Mouse (Mus musculus) neural tube, embryonic 14.5 days (tissue): ENCODE measurements at regions not wholly inside any gene's neighbourhood (a gene's known extent, or its start where the extent isn't known, plus 50 kb on each side); places are given as distances from the start of the nearest gene placed in this dataset.
"Not testable (repeated sequence)": the region's sequence is repeated elsewhere in the genome, so short reads cannot be mapped to it uniquely, and the experiment has no call there.

Experiments used
- ATAC-seq: fragments of 200-750 bp; cut with Nextera tagmentation; 2 replicates; pipeline ENCODE4 v1.8.0; 2017; ENCODE audit warnings: low read depth, mild to moderate bottlenecking, moderate TSS enrichment, moderate library complexity
- H3K27ac ChIP-seq: fragments of 300-500 bp; sonication (generic); 2 replicates; pipeline ENCODE4 v1.5.1; 2014; ENCODE audit warnings: low read depth, mild to moderate bottlenecking, control low read depth, low read length, moderate library complexity, mixed read lengths
- H3K27me3 ChIP-seq: fragments of 300-500 bp; sonication (generic); 2 replicates; pipeline ENCODE4 v1.6.1; 2014; ENCODE audit warnings: low read length; ENCODE audit not compliant: control insufficient read depth, insufficient read depth
- H3K36me3 ChIP-seq: fragments of 300-500 bp; sonication (generic); 2 replicates; pipeline ENCODE4 v1.6.1; 2014; ENCODE audit warnings: low read length, mixed read lengths; ENCODE audit not compliant: control insufficient read depth, insufficient read depth
- H3K4me1 ChIP-seq: fragments of 300-500 bp; sonication (generic); 2 replicates; pipeline ENCODE4 v1.6.1; 2014; ENCODE audit warnings: low read length; ENCODE audit not compliant: control insufficient read depth, insufficient read depth
- H3K4me2 ChIP-seq: fragments of 300-500 bp; sonication (generic); 2 replicates; pipeline ENCODE4 v1.6.1; 2014; ENCODE audit warnings: mild to moderate bottlenecking, low read depth, low read length, control low read depth
- H3K4me3 ChIP-seq: fragments of 300-500 bp; sonication (generic); 2 replicates; pipeline ENCODE4 v1.5.1; 2014; ENCODE audit warnings: low read depth, low read length, control low read depth, mixed read lengths
- H3K9ac ChIP-seq: fragments of 300-500 bp; sonication (generic); replicated peaks from 2 replicates; pipeline ENCODE4 v1.6.1; 2014; ENCODE audit warnings: low read depth, mild to moderate bottlenecking, control low read depth, low read length, mixed read lengths
- H3K9me3 ChIP-seq: fragments of 300-500 bp; sonication (generic); 2 replicates; pipeline ENCODE4 v1.6.1; 2016; ENCODE audit warnings: low read length; ENCODE audit not compliant: control insufficient read depth
- WGBS: fragments of 180-500 bp; shearing (Covaris S2); extraction: QIAGEN DNeasy Blood & Tissue Kit; methylation state at CpG from one replicate; pipeline ENCODE4 v1.1.7; 2014; 5-methylcytosine and 5-hydroxymethylcytosine counted together

GRCm38 (mm10) chr12:29433936-29434335 is 94.2 kb upstream of the Myt1l start:
- no peaks in the 10 kb centered on the region for H3K9me3 ChIP-seq
- 82% methylated on average over 3 of the region's 3 CpGs for WGBS
- H3K9ac ChIP-seq = no peak overlapping the region
- no peak overlapping the region for H3K4me2 ChIP-seq
- no peaks in the 10 kb centered on the region for H3K4me1 ChIP-seq
- H3K27me3 ChIP-seq = no peaks in the 10 kb centered on the region
- no peaks in the 10 kb centered on the region for H3K36me3 ChIP-seq
- no peak overlapping the region for H3K4me3 ChIP-seq
- no peak for ATAC-seq
- no peak overlapping the region for H3K27ac ChIP-seq

GRCm38 (mm10) chr12:29439343-29440019 is 88.7 kb upstream of the Myt1l start:
- no peaks in the 10 kb centered on the region for H3K9me3 ChIP-seq
- no peaks in the 10 kb centered on the region for H3K27me3 ChIP-seq
- H3K4me1 ChIP-seq = no peaks in the 10 kb centered on the region
- no peaks in the 10 kb centered on the region for H3K36me3 ChIP-seq
- no peak overlapping the region for H3K4me2 ChIP-seq
- WGBS = 67% methylated on average over 11 of the region's 11 CpGs
- no peak for ATAC-seq
- no peak overlapping the region for H3K4me3 ChIP-seq
- H3K27ac ChIP-seq = no peak overlapping the region
- H3K9ac ChIP-seq = no peak overlapping the region

GRCm38 (mm10) chr12:29465201-29465600 is 63.0 kb upstream of the Myt1l start:
- H3K27ac ChIP-seq, H3K9me3 ChIP-seq, H3K9ac ChIP-seq, H3K4me3 ChIP-seq, H3K27me3 ChIP-seq, H3K4me2 ChIP-seq, ATAC-seq, H3K4me1 ChIP-seq, H3K36me3 ChIP-seq: not testable (repeated sequence)
- 28% methylated on average over 3 of the region's 3 CpGs for WGBS
